Mouse (Mus musculus) limb, embryonic 11.5 days (tissue): Measurements from ENCODE around the gene Vps72. TPM values are rescaled to one million over a fixed set of nuclear protein-coding genes. Genes with fewer than 3 reads are reported as not detected.

Source experiments
- ATAC-seq: fragments of 200-750 bp; cut with Nextera tagmentation; 2 replicates; pipeline ENCODE4 v1.8.0; 2017; ENCODE audit warnings: low read depth; ENCODE audit not compliant: insufficient number of reproducible peaks, low FRiP score, low TSS enrichment
- DNase-seq: peaks from one replicate; pipeline ENCODE4 v3.0.0-alpha.2; 2015; ENCODE audit warnings: low spot score
- H3K27ac ChIP-seq: fragments of 300-500 bp; sonication (generic); replicated peaks from 2 replicates; pipeline ENCODE4 v1.5.1; 2014; ENCODE audit warnings: low read depth, mild to moderate bottlenecking, low read length
- H3K27me3 ChIP-seq: fragments of 300-500 bp; sonication (generic); 2 replicates; pipeline ENCODE4 v1.6.1; 2014; ENCODE audit warnings: mild to moderate bottlenecking, low read length, mixed read lengths; ENCODE audit not compliant: control insufficient read depth, insufficient read depth
- H3K36me3 ChIP-seq: fragments of 300-500 bp; sonication (generic); 2 replicates; pipeline ENCODE4 v1.6.1; 2014; ENCODE audit warnings: mild to moderate bottlenecking, low read length, moderate library complexity, mixed read lengths; ENCODE audit not compliant: control insufficient read depth, insufficient read depth
- H3K4me1 ChIP-seq: fragments of 300-500 bp; sonication (generic); 2 replicates; pipeline ENCODE4 v1.6.1; 2014; ENCODE audit warnings: low read length, mixed read lengths; ENCODE audit not compliant: control insufficient read depth, insufficient read depth
- H3K4me2 ChIP-seq: fragments of 300-500 bp; sonication (generic); 2 replicates; pipeline ENCODE4 v1.6.1; 2014; ENCODE audit warnings: low read depth, mild to moderate bottlenecking, moderate library complexity; ENCODE audit not compliant: severe bottlenecking
- H3K4me3 ChIP-seq: fragments of 300-500 bp; sonication (generic); 2 replicates; pipeline ENCODE4 v1.5.1; 2014; ENCODE audit warnings: low read depth, low read length
- H3K9ac ChIP-seq: fragments of 300-500 bp; sonication (generic); 2 replicates; pipeline ENCODE4 v1.6.1; 2014; ENCODE audit warnings: mild to moderate bottlenecking, low read length
- H3K9me3 ChIP-seq: fragments of 300-500 bp; sonication (generic); 2 replicates; pipeline ENCODE4 v1.6.1; 2016; ENCODE audit warnings: low read length; ENCODE audit not compliant: control insufficient read depth
- WGBS: fragments of 180-500 bp; shearing (Covaris S2); extraction: QIAGEN DNeasy Blood & Tissue Kit; methylation state at CpG from one replicate; pipeline ENCODE4 v1.1.7; 2014; 5-methylcytosine and 5-hydroxymethylcytosine counted together
- polyA plus RNA-seq: library from polyadenylated mRNA; unstranded; fragments of >200 nt; fragmentation: Nextera tagmentation; extraction: Ambion mirVana; gene quantifications from 2 replicates; pipeline ENCODE4 v1.2.1, GENCODE M21; 2014

Vps72 gene
- polyA plus RNA-seq = 254 and 281 TPM in 2 replicates

GRCm38 (mm10) chr3:95110911-95111726 is at the start of gene Vps72:
Vps72 (plus strand) TSS chr3:95111022.
- Histone ChIP-seq H3K9ac (peak within 1 kb of the TSS; percentile 94), H3K9me3 (no peaks in the 10 kb centered on the region), H3K36me3 (peaks cover 3% of the 10 kb centered on the region; the same call in 1 of the 2 replicates), H3K4me3 (peak within 1 kb of the TSS; percentile 83), H3K4me1 (peaks cover 6% of the 10 kb centered on the region), H3K4me2 (peak within 1 kb of the TSS; percentile 34; the same call in 1 of the 2 replicates), H3K27ac (peak within 1 kb of the TSS; percentile 90), H3K27me3 (no peaks in the 10 kb centered on the region)
- ATAC-seq (peak; percentile 65), DNase-seq (peak; percentile 93)
- whole genome bisulfite sequencing = under 1% methylated on average over 53 of the region's 54 CpGs

- H3K27ac ChIP-seq = no peak overlapping the region
- no peaks in the 10 kb centered on the region for H3K9me3 ChIP-seq
- peaks cover 43% of the 10 kb centered on the region; the same call in 1 of the 2 replicates for H3K36me3 ChIP-seq
- ATAC-seq = no peak
- no peak overlapping the region for H3K4me3 ChIP-seq
- DNase-seq = no peak
- WGBS = 96% methylated on average over 4 of the region's 4 CpGs
- H3K4me2 ChIP-seq = no peak overlapping the region
- no peaks in the 10 kb centered on the region for H3K4me1 ChIP-seq
- no peaks in the 10 kb centered on the region for H3K27me3 ChIP-seq
- H3K9ac ChIP-seq = no peak overlapping the region
These were observed 47.1 kb upstream of the Vps72 start for GRCm38 (mm10) chr3:95063741-95064140.

DNA sequence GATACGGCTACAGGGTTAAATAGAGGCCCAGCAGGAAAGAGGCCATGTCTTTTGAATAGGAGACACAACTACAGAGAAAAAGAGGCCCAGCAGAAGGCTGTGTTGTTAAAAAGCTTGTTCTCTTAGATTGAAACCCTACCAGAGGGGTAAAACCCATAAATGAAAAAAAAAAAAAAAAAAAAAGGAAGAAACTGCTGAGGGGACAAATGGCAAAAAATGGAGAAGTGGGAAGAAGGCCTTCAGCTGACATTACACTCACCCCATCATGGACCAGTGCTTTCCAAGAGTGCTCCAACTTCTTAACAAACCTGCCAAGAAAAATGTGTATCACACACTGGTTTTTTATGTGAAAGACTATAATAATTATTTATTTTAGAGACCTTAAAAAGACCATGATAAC is 45.3 kb upstream of the Vps72 start:
- no peaks in the 10 kb centered on the region for H3K4me1 ChIP-seq
- H3K9ac ChIP-seq = no peak overlapping the region
- H3K4me2 ChIP-seq = no peak overlapping the region
- ATAC-seq (no peak), DNase-seq (no peak)
- 94% methylated on average over 1 of the region's 1 CpGs for WGBS
- no peaks in the 10 kb centered on the region for H3K9me3 ChIP-seq
- no peak overlapping the region for H3K4me3 ChIP-seq
- H3K36me3 ChIP-seq = peaks cover 41% of the 10 kb centered on the region; the same call in 1 of the 2 replicates
- no peak overlapping the region for H3K27ac ChIP-seq
- H3K27me3 ChIP-seq = no peaks in the 10 kb centered on the region

DNA sequence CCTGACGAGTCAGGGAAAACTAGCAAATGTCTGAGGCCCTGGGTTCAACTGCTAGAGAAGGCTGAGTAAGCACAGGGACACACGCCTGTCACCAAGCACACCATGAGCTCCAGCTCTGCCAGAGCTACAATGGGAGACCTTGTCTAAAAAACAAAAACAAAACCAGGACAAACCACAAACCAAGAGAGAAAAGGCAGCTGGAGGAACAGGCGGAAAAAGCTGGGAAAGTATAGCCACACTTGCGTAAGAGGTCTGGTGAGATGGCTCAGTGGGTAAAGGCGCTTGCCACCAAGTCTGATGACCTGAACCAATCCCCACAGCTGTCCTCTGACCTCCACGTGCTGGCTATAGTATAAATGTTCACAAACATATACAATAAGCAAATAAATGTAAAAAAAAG is 44.7 kb upstream of the Vps72 start:
- DNase-seq = no peak
- Histone ChIP-seq H3K4me1 (no peaks in the 10 kb centered on the region), H3K4me2 (no peak overlapping the region), H3K4me3 (no peak overlapping the region), H3K36me3 (peaks cover 47% of the 10 kb centered on the region; the same call in 1 of the 2 replicates), H3K9ac (no peak overlapping the region), H3K9me3 (no peaks in the 10 kb centered on the region), H3K27ac (no peak overlapping the region), H3K27me3 (no peaks in the 10 kb centered on the region)
- 91% methylated on average over 6 of the region's 6 CpGs for WGBS
- ATAC-seq = no peak

GRCm38 (mm10) chr3:95066570-95066969 is 44.3 kb upstream of the Vps72 start:
- no peak overlapping the region for H3K4me2 ChIP-seq
- H3K4me3 ChIP-seq = no peak overlapping the region
- no peaks in the 10 kb centered on the region for H3K9me3 ChIP-seq
- H3K36me3 ChIP-seq = peaks cover 48% of the 10 kb centered on the region; the same call in 1 of the 2 replicates
- no peak overlapping the region for H3K27ac ChIP-seq
- WGBS = 93% methylated on average over 11 of the region's 11 CpGs
- ATAC-seq (no peak), DNase-seq (no peak)
- H3K9ac ChIP-seq = no peak overlapping the region
- H3K4me1 ChIP-seq = no peaks in the 10 kb centered on the region
- H3K27me3 ChIP-seq = no peaks in the 10 kb centered on the region

GRCm38 (mm10) chr3:95071606-95072005 is 39.2 kb upstream of the Vps72 start:
- ATAC-seq = no peak

GRCm38 (mm10) chr3:95088071-95088470 is 22.8 kb upstream of the Vps72 start:
- no peaks in the 10 kb centered on the region for H3K27me3 ChIP-seq
- no peak overlapping the region for H3K4me3 ChIP-seq
- WGBS = 87% methylated on average over 1 of the region's 1 CpGs
- H3K4me2 ChIP-seq = no peak overlapping the region
- H3K9me3 ChIP-seq = no peaks in the 10 kb centered on the region
- no peak for DNase-seq
- no peaks in the 10 kb centered on the region for H3K4me1 ChIP-seq
- no peak overlapping the region for H3K9ac ChIP-seq
- ATAC-seq = no peak
- peaks cover 2% of the 10 kb centered on the region; the same call in 1 of the 2 replicates for H3K36me3 ChIP-seq
- H3K27ac ChIP-seq = no peak overlapping the region

More at GRCm38 (mm10) chr3:95071606-95072005, 39.2 kb upstream of the Vps72 start:
- Histone ChIP-seq H3K4me1 (no peaks in the 10 kb centered on the region), H3K4me3 (no peak overlapping the region), H3K27me3 (no peaks in the 10 kb centered on the region), H3K9ac (no peak overlapping the region), H3K27ac (no peak overlapping the region), H3K4me2 (no peak overlapping the region), H3K36me3 (peaks cover 29% of the 10 kb centered on the region), H3K9me3 (no peaks in the 10 kb centered on the region)
- 92% methylated on average over 2 of the region's 2 CpGs for WGBS
- DNase-seq = no peak

- H3K27me3 ChIP-seq = no peaks in the 10 kb centered on the region
- no peak overlapping the region for H3K4me3 ChIP-seq
- WGBS = 23% methylated on average over 2 of the region's 2 CpGs
- peaks cover 2% of the 10 kb centered on the region; the same call in 1 of the 2 replicates for H3K36me3 ChIP-seq
- no peaks in the 10 kb centered on the region for H3K9me3 ChIP-seq
- no peak overlapping the region for H3K4me2 ChIP-seq
- ATAC-seq (no peak), DNase-seq (no peak)
- no peak overlapping the region for H3K27ac ChIP-seq
- peaks cover 7% of the 10 kb centered on the region for H3K4me1 ChIP-seq
- H3K9ac ChIP-seq = no peak overlapping the region
These were observed 10.0 kb upstream of the Vps72 start for GRCm38 (mm10) chr3:95100854-95101253.
